Mouse (Mus musculus) stomach, embryonic 16.5 days (tissue): ENCODE results near the gene Gtf3c5. TPM values are rescaled to one million over a fixed set of nuclear protein-coding genes. Genes with fewer than 3 reads are reported as not detected.

ENCODE experiments used
- ATAC-seq: fragments of 200-750 bp; cut with Nextera tagmentation; 2 replicates; pipeline ENCODE4 v1.8.0; 2017; ENCODE audit warnings: moderate number of reproducible peaks, moderate TSS enrichment; ENCODE audit not compliant: insufficient read depth, low FRiP score
- H3K27ac ChIP-seq: fragments of 300-500 bp; sonication (generic); 2 replicates; pipeline ENCODE4 v1.5.1; 2014; ENCODE audit warnings: low read length
- H3K27me3 ChIP-seq: fragments of 300-500 bp; sonication (generic); 2 replicates; pipeline ENCODE4 v1.6.1; 2014; ENCODE audit warnings: low read length, control low read depth, mixed read lengths; ENCODE audit not compliant: control insufficient read depth, insufficient read depth
- H3K36me3 ChIP-seq: fragments of 300-500 bp; sonication (generic); 2 replicates; pipeline ENCODE4 v1.6.1; 2014; ENCODE audit warnings: low read length; ENCODE audit not compliant: control insufficient read depth, insufficient read depth
- H3K4me1 ChIP-seq: fragments of 300-500 bp; sonication (generic); 2 replicates; pipeline ENCODE4 v1.6.1; 2014; ENCODE audit warnings: low read length, control low read depth, mixed read lengths; ENCODE audit not compliant: control insufficient read depth, insufficient read depth
- H3K4me2 ChIP-seq: fragments of 300-500 bp; sonication (generic); 2 replicates; pipeline ENCODE4 v1.6.1; 2014; ENCODE audit warnings: low read depth, low read length, mixed read lengths
- H3K4me3 ChIP-seq: fragments of 300-500 bp; sonication (generic); replicated peaks from 2 replicates; pipeline ENCODE4 v1.5.1; 2014; ENCODE audit warnings: mild to moderate bottlenecking, low read length
- H3K9ac ChIP-seq: fragments of 300-500 bp; sonication (generic); 2 replicates; pipeline ENCODE4 v1.6.1; 2014; ENCODE audit warnings: low read length
- H3K9me3 ChIP-seq: fragments of 300-500 bp; sonication (generic); replicated peaks from 2 replicates; pipeline ENCODE4 v1.6.1; 2016; ENCODE audit warnings: low read length, control low read depth; ENCODE audit not compliant: control insufficient read depth
- WGBS: fragments of 180-500 bp; shearing (Covaris S2); extraction: QIAGEN DNeasy Blood & Tissue Kit; methylation state at CpG from one replicate; pipeline ENCODE4 v1.1.7; 2014; 5-methylcytosine and 5-hydroxymethylcytosine counted together
- polyA plus RNA-seq: library from polyadenylated mRNA; unstranded; fragments of >200 nt; fragmentation: Nextera tagmentation; extraction: Ambion mirVana; gene quantifications from 2 replicates; pipeline ENCODE4 v1.2.1, GENCODE M21; 2015

Gtf3c5 gene
- polyA plus RNA-seq, 1 experiment from 2014 or later = 38.2 TPM

GRCm38 (mm10) chr2:28601720-28602590, 18.4 kb upstream of the Gtf3c5 start:
- no peak overlapping the region for H3K27ac ChIP-seq
- peak; percentile 80 for ATAC-seq

DNA sequence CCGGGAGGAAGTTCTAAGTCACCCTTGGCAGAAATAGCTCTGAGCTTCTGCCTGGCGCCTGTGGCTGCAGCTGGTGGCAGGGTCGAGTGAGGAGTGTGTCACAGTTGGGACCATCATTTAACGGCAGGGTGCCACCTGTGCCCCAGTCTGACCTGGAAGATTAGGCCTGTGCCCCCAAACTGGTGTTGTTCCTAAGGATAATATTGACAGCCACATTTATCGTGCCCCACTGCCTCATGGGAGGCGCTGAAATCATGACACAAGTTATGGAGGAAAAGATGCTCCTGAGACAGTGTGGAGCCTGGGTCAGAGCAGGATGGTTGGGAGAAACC, 16.0 kb upstream of the Gtf3c5 start:
- no peak overlapping the region for H3K4me3 ChIP-seq
- H3K27me3 ChIP-seq = no peaks in the 10 kb centered on the region
- peaks cover 9% of the 10 kb centered on the region for H3K4me1 ChIP-seq
- H3K9ac ChIP-seq = no peak overlapping the region
- no peaks in the 10 kb centered on the region for H3K9me3 ChIP-seq
- H3K4me2 ChIP-seq = no peak overlapping the region
- H3K36me3 ChIP-seq = no peaks in the 10 kb centered on the region
- WGBS = 66% methylated on average over 6 of the region's 6 CpGs
- ATAC-seq = no peak
- no peak overlapping the region for H3K27ac ChIP-seq

More at GRCm38 (mm10) chr2:28601720-28602590, 18.4 kb upstream of the Gtf3c5 start:
- Histone ChIP-seq H3K36me3 (no peaks in the 10 kb centered on the region), H3K4me2 (no peak overlapping the region), H3K9ac (peak overlapping the region; percentile 49; the same call in 1 of the 2 replicates), H3K4me1 (peaks cover 9% of the 10 kb centered on the region), H3K9me3 (no peaks in the 10 kb centered on the region), H3K4me3 (no peak overlapping the region), H3K27me3 (no peaks in the 10 kb centered on the region)
- WGBS = 46% methylated on average over 12 of the region's 12 CpGs

DNA sequence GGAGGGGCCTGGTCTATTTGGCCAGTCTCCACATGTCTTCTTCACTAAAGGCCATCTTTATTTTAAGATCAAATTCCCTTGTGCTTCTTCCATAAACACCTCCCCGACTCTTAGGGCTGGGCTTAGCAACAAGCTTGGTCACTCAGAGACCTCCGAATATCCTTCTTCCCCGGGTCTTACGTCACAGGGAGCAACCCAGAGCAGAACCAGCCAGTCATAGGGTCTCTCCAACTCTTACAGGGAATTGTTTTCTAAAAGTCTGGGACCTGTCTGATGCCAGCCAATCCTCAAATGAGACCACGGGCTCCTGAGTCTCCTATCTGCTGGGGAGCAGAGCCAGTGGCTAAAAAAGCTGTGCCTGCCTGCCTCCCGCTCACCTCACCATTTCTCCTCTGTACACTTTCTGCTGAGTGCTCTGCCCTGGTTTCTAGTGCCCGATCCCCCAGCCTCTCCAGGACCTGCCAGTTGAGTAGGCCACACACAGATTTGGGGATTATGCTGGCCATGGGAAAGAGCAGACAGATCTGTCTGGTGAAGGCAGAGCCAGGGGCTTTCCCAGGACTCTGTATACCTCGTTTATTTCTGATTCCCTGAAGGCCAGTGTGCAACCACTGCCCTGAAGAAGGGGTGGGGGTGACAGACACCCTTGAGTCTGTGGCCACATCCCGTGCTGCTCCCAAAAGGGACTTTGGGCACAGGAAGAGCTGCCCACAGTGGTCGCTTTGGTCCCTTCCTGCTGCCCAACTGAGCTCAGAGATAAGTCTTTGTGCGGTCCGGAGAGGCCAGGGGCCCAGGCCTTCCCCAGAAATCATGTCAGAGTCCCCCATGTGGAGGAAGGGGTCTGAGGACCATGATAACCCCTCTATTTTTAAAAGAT, 15.4 kb upstream of the Gtf3c5 start:
- ATAC-seq = no peak
- Histone ChIP-seq H3K27ac (no peak overlapping the region), H3K4me2 (no peak overlapping the region), H3K4me3 (no peak overlapping the region), H3K36me3 (no peaks in the 10 kb centered on the region), H3K9ac (no peak overlapping the region), H3K4me1 (peaks cover 9% of the 10 kb centered on the region), H3K9me3 (no peaks in the 10 kb centered on the region), H3K27me3 (no peaks in the 10 kb centered on the region)
- WGBS = 56% methylated on average over 12 of the region's 12 CpGs

- H3K36me3 ChIP-seq = no peaks in the 10 kb centered on the region
- no peaks in the 10 kb centered on the region for H3K27me3 ChIP-seq
- H3K4me1 ChIP-seq = peaks cover 9% of the 10 kb centered on the region
- no peak overlapping the region for H3K4me2 ChIP-seq
- H3K9me3 ChIP-seq = no peaks in the 10 kb centered on the region
- peak; percentile 30; the same call in 1 of the 2 replicates for ATAC-seq
- no peak overlapping the region for H3K27ac ChIP-seq
- WGBS = 77% methylated on average over 7 of the region's 7 CpGs
- no peak overlapping the region for H3K9ac ChIP-seq
- H3K4me3 ChIP-seq = no peak overlapping the region
These were observed 14.4 kb upstream of the Gtf3c5 start for GRCm38 (mm10) chr2:28597733-28598547.

DNA sequence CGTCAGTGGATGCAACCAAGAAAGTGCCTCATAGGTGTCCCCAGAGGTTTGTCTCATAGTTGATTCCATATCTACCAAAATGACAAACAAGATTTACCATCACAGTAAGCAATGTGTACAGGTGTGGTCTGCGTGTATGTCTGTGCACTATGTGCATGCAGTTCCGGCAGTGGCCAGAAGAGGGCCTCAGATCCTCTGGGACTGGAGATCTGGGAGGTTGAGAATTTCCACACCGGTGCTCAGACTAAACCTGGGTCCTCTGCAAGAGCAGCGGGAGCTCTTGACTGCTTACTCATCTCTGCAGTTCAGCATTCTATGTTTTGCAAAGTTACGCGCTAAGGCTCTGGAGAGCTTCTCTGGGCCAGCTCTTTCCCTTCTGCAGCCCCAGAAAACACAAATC, 13.4 kb upstream of the Gtf3c5 start:
- Histone ChIP-seq H3K27me3 (no peaks in the 10 kb centered on the region), H3K36me3 (no peaks in the 10 kb centered on the region), H3K9ac (no peak overlapping the region), H3K4me3 (no peak overlapping the region), H3K4me2 (no peak overlapping the region), H3K9me3 (no peaks in the 10 kb centered on the region), H3K27ac (no peak overlapping the region), H3K4me1 (peaks cover 7% of the 10 kb centered on the region)
- WGBS = 88% methylated on average over 7 of the region's 7 CpGs
- ATAC-seq = no peak

DNA sequence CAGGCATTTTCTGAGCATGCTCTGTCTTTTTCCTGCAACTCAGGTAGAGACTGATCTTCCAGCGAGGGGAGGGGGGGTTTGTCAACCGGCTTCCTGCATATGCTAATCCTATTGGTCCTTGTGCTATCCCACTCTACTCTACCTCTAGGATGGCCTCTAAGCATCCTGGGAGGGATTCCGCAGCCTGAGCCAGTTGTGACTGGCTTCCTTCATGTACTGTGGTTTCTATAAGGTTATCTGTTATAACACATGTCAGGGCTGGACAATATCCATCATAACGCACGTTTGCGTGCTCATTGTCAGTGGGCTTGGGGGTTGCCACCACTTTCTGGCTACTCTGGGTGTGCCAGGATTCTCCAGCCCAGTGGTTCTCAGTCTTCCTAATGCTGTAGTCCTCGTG, 12.5 kb upstream of the Gtf3c5 start:
- no peak for ATAC-seq
- WGBS = 66% methylated on average over 7 of the region's 7 CpGs
- H3K4me1 ChIP-seq = peaks cover 6% of the 10 kb centered on the region; the same call in 1 of the 2 replicates
- H3K27me3 ChIP-seq = no peaks in the 10 kb centered on the region
- no peak overlapping the region for H3K4me3 ChIP-seq
- no peak overlapping the region for H3K9ac ChIP-seq
- no peaks in the 10 kb centered on the region for H3K9me3 ChIP-seq
- no peak overlapping the region for H3K27ac ChIP-seq
- no peaks in the 10 kb centered on the region for H3K36me3 ChIP-seq
- no peak overlapping the region for H3K4me2 ChIP-seq

- H3K27me3 ChIP-seq = no peaks in the 10 kb centered on the region
- H3K27ac ChIP-seq = no peak overlapping the region
- 8% methylated on average over 15 of the region's 15 CpGs for WGBS
- no peak overlapping the region for H3K4me2 ChIP-seq
- no peaks in the 10 kb centered on the region for H3K9me3 ChIP-seq
- no peaks in the 10 kb centered on the region for H3K4me1 ChIP-seq
- H3K4me3 ChIP-seq = no peak overlapping the region; the same call in 1 of the 2 replicates
- H3K36me3 ChIP-seq = no peaks in the 10 kb centered on the region
- H3K9ac ChIP-seq = no peak overlapping the region
- ATAC-seq = no peak
These were observed 9.3 kb upstream of the Gtf3c5 start for GRCm38 (mm10) chr2:28592809-28593208.

DNA sequence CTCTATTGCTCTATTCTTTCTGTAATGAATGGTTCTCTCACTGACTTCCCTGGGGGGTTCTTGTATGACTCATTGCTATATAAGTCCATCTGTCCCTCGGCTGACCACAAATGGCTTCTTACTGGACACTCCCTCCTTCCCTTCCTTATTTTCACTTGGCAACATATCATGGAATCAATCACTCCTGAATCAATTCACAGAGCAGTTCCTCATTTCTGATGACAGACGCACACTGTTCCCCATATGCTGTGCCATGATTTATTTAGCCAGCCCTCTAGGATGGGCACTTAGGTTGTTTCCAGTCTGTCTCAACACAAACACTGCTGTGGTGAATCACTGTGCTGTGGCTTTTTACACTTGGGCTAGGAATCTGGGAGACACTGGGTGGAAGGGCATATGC, 7.9 kb upstream of the Gtf3c5 start:
- no peaks in the 10 kb centered on the region for H3K9me3 ChIP-seq
- 57% methylated on average over 2 of the region's 2 CpGs for WGBS
- H3K4me1 ChIP-seq = no peaks in the 10 kb centered on the region
- H3K27me3 ChIP-seq = no peaks in the 10 kb centered on the region
- H3K4me2 ChIP-seq = no peak overlapping the region
- H3K9ac ChIP-seq = no peak overlapping the region
- no peak overlapping the region for H3K4me3 ChIP-seq
- no peak overlapping the region for H3K27ac ChIP-seq
- H3K36me3 ChIP-seq = no peaks in the 10 kb centered on the region
- ATAC-seq = no peak
